Mouse (Mus musculus): ENCODE measurements at regions not wholly inside any gene's neighbourhood (a gene's known extent, or its start where the extent isn't known, plus 50 kb on each side); places are given as distances from the start of the nearest gene placed in this dataset.

DNA sequence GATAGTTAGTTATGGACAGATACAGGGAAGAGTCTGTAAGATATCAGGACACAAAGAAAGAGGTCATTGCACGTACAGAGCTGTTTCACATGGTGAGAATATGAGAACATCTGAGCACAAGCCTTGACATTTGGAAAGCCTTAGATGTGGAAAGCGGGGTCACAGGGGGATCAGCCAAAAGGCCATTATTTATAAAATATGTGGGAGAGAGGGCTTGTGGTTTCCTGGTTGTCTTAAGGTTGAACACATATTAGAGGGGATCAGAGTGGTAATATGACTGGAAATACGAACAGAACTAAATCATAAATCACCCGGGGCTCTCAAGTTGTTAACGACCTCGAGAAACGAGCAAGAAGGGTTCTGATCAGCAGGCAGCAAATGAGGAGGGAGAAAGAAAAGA lies 68.2 kb downstream of the Ankrd7 start:
- peak; percentile 3 for DNase-seq (ENCODE audit: low spot score)

DNA sequence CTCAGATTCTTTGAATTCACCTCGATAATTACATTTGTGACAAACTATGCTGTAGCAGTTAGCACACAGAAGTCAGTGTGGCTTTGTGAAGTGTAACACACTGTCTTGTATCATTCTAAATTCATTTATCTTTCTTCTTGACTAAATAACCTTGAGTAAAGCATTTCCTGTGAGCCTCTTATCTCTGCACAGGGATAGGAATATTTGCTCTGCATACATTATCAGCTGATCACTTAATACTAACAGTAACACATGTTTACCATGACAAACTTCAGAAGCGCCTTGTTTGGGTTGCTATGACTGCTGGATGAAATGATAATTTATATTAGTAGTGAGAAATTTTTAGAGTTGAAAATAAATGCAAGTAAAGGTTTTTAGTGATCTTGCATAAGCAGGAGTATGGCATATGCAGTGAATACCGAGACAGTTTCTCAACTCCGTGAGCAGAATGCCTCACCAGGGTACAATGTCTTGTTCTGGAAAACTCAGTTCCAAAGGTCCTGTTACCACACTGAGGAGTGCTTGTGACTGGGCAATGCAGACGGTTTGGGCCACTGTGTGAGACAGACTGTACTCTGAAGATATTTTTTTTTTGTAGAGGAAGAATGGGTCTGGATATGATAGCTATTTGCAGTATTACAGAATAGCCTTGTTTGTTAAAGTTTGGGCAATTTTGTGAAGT lies 80.0 kb downstream of the Ankrd7 start:
- DNase-seq (ENCODE audit: low spot score), result no peak
